Mouse (Mus musculus) erythroid progenitor cell, adult 5-6 weeks (primary cell): Measurements from ENCODE around the gene Jmy. TPM values are rescaled to one million over a fixed set of nuclear protein-coding genes. Genes with fewer than 3 reads are reported as not detected.

Source experiments
- ATAC-seq: replicated peaks from 2 replicates; pipeline ENCODE4 v1.8.0; 2016; ENCODE audit warnings: moderate number of reproducible peaks, mild to moderate bottlenecking, moderate TSS enrichment, inconsistent platforms; ENCODE audit not compliant: poor library complexity, low FRiP score, severe bottlenecking
- total RNA-seq, 2 experiments: library from RNA; stranded (forward) in 1 of 2; stranded (reverse) in 1 of 2; fragments of 150-400 nt in 1 of 2; fragments of 186-747, 209-891 nt in 1 of 2; gene quantifications; 2 replicates each; pipeline versions ENCODE4 v1.2.3 to v1.2.4; 2015 to 2017; ENCODE audit warnings: low replicate concordance in 2 of 2

Gene Jmy
- total RNA-seq, 2 experiments from 2014 or later: 19.5 to 23.1 TPM

DNA sequence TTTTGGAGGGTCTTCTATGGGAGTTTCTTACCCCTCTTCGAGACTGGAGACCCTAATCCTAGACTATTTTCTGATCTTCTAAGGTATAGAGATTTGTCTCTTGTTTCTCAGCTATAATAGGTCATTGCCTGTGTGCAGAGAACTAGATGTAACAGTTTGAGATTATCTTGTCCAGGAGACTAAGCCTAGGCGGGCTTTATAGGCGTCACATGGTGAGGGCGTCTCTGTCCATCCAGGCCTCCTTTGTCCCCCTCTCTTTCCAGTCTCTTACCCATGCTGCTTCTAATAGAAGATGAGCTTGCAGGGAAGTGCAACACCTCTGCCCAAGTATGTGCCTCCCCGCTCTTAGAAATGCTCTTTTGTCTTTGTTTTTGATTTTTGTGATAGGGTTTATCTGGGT lies 116.5 kb downstream of the Jmy start:
- peak; percentile 33; the same call in 1 of the 2 replicates for ATAC-seq

DNA sequence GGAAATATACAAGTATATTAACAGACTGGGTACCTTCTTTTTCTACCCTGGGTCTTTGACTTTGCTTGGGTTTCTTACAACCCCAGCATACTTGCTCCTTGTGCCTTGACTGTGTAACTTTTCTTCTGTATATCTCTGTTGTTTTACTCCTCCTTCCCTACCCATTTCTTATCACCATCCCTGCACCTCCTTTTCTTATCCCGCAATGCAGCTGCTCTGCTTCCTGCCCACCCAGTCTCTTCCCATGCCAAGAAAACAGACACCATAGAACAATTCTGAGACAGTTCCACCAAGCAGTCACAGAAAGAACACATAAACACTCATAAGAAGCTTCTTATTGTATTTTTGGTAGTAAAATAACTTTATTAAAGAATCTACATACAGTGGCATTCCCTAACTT lies 118.3 kb downstream of the Jmy start:
- peak; percentile 88 for ATAC-seq

- ATAC-seq: peak; percentile 50
Observed at GRCm38 (mm10) chr13:93380399-93381063, 119.1 kb downstream of the Jmy start.

Other genes with a start within 250 kb of the Jmy start
- 4.2 and 9.4 TPM in 2 replicates for gene Homer1, start 200.2 kb downstream of the Jmy start, total RNA-seq (2015; ENCODE audit: low replicate concordance)
- 8.5 and 8.7 TPM in 2 replicates for gene Homer1, start 200.2 kb downstream of the Jmy start, total RNA-seq (2017; ENCODE audit: low replicate concordance)
- not detected in 2 replicates for gene Bhmt, start 138.2 kb upstream of the Jmy start, total RNA-seq (2015; ENCODE audit: low replicate concordance)
- gene Bhmt, start 138.2 kb upstream of the Jmy start, total RNA-seq (2017; ENCODE audit: low replicate concordance): not detected in 2 replicates
- not detected in 2 replicates for gene Bhmt2, start 174.5 kb upstream of the Jmy start, total RNA-seq (2015; ENCODE audit: low replicate concordance)
- gene Bhmt2, start 174.5 kb upstream of the Jmy start, total RNA-seq (2017; ENCODE audit: low replicate concordance): not detected in 2 replicates
- gene Dmgdh, start 174.6 kb upstream of the Jmy start, total RNA-seq (2015; ENCODE audit: low replicate concordance): not detected in 2 replicates
- gene Dmgdh, start 174.6 kb upstream of the Jmy start, total RNA-seq (2017; ENCODE audit: low replicate concordance): not detected in 2 replicates